Mouse (Mus musculus): ENCODE results near the gene P2ry13. TPM values are rescaled to one million over a fixed set of nuclear protein-coding genes. Genes with fewer than 3 reads are reported as not detected.

P2ry13 gene
- polyA plus RNA-seq, 1 experiment from 2014 or later = 0.49 TPM

- Histone ChIP-seq H3K27me3 (ENCODE audit: control insufficient read depth, insufficient read depth, low read length) (no peaks in the 10 kb centered on the region), H3K36me3 (ENCODE audit: control insufficient read depth, insufficient read depth, low read length) (no peaks in the 10 kb centered on the region), H3K4me1 (ENCODE audit: control insufficient read depth, insufficient read depth, low read length) (peaks cover 8% of the 10 kb centered on the region), H3K9me3 (replicated peaks; ENCODE audit: control insufficient read depth, low read length) (no peaks in the 10 kb centered on the region), H3K4me3 (ENCODE audit: low read depth, low read length) (no peak overlapping the region), H3K9ac (ENCODE audit: low read depth, low read length) (no peak overlapping the region), H3K27ac (ENCODE audit: low read depth, low read length) (no peak overlapping the region), H3K4me2 (no peak overlapping the region)
- no peak for ATAC-seq (replicated peaks; ENCODE audit: insufficient number of reproducible peaks, low FRiP score, low TSS enrichment)
- WGBS (ENCODE audit: insufficient replicate concordance) = 84% methylated on average over 2 of the region's 2 CpGs
These were observed 43.1 kb downstream of the P2ry13 start for GRCm38 (mm10) chr3:59167417-59168054.

DNA sequence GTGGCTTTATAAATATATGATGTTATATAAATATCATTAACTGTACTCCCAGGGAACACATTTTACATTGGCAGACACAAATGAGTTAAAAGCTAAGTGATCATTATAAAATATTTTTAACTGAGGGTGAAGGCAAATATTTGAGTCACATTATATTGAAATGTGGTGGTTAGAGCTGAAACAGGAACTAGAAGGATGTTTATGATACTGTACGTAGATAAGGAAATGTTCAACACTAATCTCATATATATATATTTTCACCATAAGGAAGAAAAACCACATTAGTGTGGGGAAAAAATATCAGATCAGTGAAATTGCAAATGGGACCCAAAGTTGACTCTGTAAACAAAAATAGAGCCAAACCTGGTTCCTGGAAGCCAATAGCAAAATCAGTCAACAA lies 50.2 kb downstream of the P2ry13 start:
- Histone ChIP-seq H3K9ac (ENCODE audit: low read depth, low read length) (no peak overlapping the region), H3K27ac (ENCODE audit: low read depth, low read length) (no peak overlapping the region), H3K4me1 (ENCODE audit: control insufficient read depth, insufficient read depth, low read length) (no peaks in the 10 kb centered on the region), H3K27me3 (ENCODE audit: control insufficient read depth, insufficient read depth, low read length) (no peaks in the 10 kb centered on the region), H3K9me3 (replicated peaks; ENCODE audit: control insufficient read depth, low read length) (no peaks in the 10 kb centered on the region), H3K4me3 (ENCODE audit: low read depth, low read length) (no peak overlapping the region), H3K4me2 (no peak overlapping the region), H3K36me3 (ENCODE audit: control insufficient read depth, insufficient read depth, low read length) (no peaks in the 10 kb centered on the region)
- WGBS (ENCODE audit: insufficient replicate concordance) = 89% methylated on average over 1 of the region's 1 CpGs
- no peak for ATAC-seq (replicated peaks; ENCODE audit: insufficient number of reproducible peaks, low FRiP score, low TSS enrichment)

Other genes with a start within 250 kb of the P2ry13 start
- gene Med12l, start 205.1 kb downstream of the P2ry13 start, polyA plus RNA-seq (2014; fragmentation: Nextera tagmentation; extraction: Ambion mirVana) = 5.5 and 6.2 TPM in 2 replicates
- gene Gpr171, start 109.1 kb downstream of the P2ry13 start, polyA plus RNA-seq (2014; fragmentation: Nextera tagmentation; extraction: Ambion mirVana) = 1.3 TPM in 2 replicates
- 1.4 and 2.9 TPM in 2 replicates for gene P2ry14, start 57.3 kb downstream of the P2ry13 start, polyA plus RNA-seq (2014; fragmentation: Nextera tagmentation; extraction: Ambion mirVana)
- not detected in 2 replicates for gene Gpr87, start 15.8 kb downstream of the P2ry13 start, polyA plus RNA-seq (2014; fragmentation: Nextera tagmentation; extraction: Ambion mirVana)
- 0.87 and 1.0 TPM in 2 replicates for gene P2ry12, start 52.0 kb upstream of the P2ry13 start, polyA plus RNA-seq (2014; fragmentation: Nextera tagmentation; extraction: Ambion mirVana)
- gene Igsf10, start 133.5 kb upstream of the P2ry13 start, polyA plus RNA-seq (2014; fragmentation: Nextera tagmentation; extraction: Ambion mirVana) = 1.8 and 2.6 TPM in 2 replicates

All from heart, embryonic 11.5 days (tissue).